Mouse (Mus musculus) activated CD4-positive, CD25-positive, alpha-beta regulatory T cell, adult 4 months (primary cell): Measurements from ENCODE around the gene Cnnm3. TPM values are rescaled to one million over a fixed set of nuclear protein-coding genes. Genes with fewer than 3 reads are reported as not detected.
A peak's percentile ranks its signal among the peaks of the same experiment; 100 is the strongest.

ENCODE experiments used
- ATAC-seq: one replicate; pipeline ENCODE4 v1.8.0; 2017
- polyA plus RNA-seq, 2 experiments: library from polyadenylated mRNA; unstranded; fragments of 100-300 nt; shearing (Covaris generic); gene quantifications; one replicate each; pipeline ENCODE4 v1.2.1; 2017

Gene Cnnm3
- polyA plus RNA-seq, result 1 to 10 TPM; 4.0 to 5.5 TPM

DNA sequence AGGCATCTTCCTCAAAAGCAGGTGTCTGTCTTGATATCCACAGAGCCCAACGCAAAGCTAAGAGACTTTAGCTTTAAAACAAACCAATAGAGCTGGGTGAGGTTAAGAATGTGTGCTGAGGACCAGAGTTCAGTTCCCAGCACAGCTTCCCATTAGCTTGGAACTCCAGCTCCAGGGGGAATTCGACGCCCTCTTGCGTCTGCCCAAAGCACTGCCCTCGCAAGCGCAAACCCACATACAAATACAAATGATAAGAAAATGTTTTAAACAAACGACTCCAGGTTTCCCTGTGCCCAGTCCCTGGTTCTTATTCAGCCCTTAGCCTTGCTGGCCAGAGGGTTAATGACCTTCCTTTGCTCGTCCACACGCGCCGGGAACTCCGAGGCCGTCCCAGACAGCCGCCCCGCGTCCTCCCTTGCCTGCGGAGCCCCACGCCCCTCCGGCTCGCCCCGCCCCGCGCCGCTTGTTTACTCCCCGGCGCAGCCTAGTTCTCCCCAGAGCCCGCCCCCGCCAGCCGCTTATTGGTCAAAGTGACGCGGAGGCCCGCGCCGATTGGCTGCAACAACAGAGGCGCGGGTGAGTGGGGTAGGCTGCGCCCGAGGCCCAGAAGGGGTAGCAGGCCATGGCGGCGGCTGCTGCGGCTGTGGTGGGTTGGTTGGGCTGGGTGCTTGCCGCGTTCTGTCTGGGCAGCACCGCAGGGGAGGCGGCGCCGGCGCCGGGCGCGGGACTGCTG is at the start of gene Cnnm3:
Cnnm3 (plus strand) TSS at position 579 of the 733 bp plus-strand sequence.
- ATAC-seq, result peak; percentile 98

DNA sequence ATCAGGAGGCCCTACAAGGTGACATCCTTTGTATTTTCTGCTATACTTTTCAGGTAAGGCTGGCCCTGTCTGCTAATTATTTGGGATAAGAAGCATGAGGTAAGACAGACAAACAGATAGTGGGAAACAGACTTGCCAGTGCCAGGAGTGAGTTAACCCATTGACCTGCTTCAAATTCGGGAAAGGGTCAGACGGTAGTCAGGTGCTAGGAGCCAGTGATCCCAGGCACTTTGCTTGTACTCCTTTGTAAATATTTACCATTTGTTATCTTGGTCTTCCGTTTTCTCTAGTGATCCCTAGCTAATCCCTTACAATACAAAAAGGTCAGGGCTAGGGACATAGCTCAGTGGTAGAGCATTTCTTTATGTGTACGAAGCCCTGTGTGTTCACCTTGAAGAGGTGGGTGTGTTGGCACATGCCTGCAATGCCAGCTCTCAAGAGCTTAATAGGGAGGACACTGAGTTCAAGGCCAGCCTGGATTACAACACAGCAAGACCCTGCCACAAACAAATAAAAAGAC is 46.0 kb upstream of the Cnnm3 start:
- no peak for ATAC-seq

DNA sequence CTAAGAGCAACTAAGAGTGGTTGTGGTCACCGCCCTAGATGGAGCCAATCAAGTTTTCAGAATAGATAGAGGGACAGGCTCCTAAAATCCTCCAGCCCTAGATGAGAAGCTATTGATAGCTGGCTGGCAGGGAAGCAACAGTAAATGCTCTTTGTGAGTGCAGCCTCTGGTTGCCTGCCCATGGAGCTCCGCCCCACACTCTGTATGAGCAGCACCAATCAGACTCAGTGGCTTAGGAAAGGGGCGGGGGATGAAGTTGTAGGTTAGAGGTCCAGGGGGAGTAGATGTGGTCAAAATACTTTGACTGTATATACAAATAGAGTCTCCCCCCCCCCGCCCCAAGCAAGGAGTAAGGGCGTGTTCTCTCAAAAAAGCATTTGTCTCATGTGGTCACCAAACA is 44.2 kb upstream of the Cnnm3 start:
- no peak for ATAC-seq

DNA sequence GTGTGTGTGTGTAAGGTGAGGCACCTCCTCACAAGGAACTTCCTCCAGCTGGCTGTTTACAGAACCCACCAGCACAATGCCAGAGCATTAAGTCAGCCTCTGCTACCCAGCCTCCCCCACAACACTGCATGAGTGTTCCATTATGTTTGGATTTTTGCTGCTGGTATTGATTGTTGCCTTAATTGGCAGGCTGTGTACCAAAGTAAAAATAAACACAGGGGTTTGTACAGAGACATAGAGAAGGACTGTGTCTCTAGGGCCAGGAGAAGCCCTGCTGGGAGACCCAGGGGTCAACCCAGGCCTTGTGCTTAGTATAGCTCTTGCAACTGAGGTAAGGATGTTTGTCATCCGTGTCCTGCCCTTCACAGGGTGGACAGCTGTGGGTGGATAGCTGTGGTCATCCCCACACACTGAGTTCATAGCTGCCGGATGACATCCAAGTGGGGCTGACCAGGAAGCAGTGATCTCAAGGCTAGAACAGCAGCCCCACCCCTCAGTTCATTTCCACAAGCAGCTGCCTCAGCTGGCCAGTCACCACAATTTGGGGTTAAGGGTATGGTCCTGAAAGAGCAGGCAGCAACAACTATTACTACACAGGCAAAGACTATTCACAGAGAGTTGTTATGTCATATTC is 41.7 kb upstream of the Cnnm3 start:
- no peak for ATAC-seq

DNA sequence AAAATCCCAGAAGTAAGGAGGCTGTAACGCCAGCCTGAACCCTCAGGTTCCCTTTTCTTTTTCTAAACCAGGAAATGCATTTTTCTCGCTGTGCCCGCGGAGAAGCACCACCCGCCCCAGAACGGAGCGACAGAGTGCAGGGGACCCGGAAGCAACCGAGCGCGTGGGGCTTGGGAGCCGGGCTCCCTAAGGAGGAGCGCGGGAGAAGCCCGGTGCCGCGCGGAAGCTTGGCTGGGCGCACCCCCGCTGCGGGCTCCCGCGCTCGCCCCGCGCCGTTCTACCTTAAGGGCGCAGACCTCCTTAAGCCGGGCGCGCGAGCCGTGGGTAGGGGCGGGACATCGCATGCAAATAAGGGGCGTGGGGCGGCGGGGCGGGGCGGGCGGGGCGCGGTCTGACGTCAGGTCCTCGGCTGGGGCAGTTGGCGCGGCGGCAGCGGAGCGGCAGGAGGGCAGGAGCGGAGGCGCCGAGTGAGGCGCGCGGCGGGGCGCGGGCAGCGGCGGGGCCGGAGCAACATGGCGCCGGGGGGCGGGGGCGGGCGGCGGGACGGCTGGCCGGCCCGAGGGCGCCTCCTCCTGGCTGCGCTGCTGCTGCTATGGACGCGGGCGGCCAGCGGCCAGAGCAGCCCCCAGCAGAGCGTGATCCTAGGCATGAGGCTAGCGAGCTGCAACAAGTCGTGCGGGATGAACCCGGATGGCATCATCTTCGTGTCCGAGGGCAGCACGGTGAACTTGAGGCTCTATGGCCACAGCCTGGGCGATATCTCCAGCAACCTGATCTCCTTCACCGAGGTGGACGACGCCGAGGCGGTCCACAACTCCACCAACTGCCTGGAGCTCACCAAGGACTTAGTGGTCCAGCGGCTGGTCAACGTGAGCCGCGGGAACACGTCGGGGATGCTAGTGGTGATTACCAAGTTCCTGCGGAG is 40.2 kb upstream of the Cnnm3 start, which contains the start of gene Cnnm4:
Cnnm4 (plus strand) TSS at position 440 of the 925 bp plus-strand sequence.
- ATAC-seq, result peak; percentile 86

DNA sequence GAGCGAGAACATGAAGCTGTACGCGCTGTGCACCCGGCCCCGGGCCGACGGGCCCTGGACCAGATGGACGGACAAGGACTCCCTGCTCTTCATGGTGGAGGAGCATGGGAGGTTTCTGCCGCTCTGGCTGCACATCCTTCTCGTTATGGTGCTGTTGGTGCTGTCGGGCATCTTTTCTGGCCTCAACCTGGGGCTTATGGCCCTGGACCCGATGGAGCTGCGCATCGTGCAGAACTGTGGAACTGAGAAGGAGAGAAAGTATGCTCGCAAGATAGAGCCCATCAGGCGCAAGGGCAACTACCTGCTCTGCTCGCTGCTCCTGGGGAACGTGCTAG is 39.6 kb upstream of the Cnnm3 start:
- peak; percentile 16 for ATAC-seq

DNA sequence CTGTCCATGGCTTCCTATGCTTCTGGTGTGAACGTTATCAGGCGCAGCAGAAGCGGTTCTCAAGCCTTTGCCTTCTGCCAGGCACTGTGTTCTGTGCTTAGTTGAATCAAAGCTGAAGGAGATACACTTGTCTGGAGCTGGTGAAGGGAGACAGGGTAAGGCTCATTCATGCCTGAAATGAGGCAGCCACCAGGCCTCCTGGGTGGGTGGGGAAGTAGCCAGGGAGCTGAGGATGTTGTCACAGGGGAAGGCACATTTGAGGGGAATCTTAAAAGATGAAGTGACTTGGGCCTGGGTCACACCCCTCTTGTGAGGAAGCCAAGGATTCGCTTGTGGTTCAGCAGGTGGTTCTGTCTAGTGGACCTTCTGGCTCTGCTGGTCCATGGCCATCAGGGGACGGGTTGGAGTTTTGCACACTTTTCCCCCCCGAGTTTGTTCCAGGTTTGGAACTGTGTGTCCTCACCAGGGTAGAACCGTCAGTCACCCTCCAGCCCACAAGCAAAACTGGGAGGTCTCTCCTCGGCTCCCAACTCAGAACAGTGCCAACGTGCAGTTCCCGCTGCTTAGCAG is 38.4 kb upstream of the Cnnm3 start:
- no peak for ATAC-seq

DNA sequence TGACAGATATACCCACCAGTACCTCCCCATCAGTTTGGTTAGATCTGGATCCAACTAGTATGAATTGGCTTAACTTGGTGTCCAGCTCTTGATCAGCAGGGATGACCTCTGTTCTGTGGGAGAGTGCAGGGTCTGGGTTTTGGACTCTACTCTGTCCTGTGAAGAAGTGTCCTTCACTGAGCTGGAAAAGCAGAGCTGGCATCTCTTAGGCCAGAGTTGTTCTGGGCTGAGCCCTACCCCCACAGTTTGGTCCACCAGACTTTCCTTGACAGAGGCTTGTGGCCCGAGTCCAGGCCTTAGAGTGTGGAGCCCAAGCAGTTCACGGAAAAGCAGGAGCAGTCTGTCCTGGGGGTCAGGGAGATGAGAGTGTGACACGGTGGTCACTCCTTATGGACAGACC is 37.0 kb upstream of the Cnnm3 start:
- ATAC-seq, result no peak

DNA sequence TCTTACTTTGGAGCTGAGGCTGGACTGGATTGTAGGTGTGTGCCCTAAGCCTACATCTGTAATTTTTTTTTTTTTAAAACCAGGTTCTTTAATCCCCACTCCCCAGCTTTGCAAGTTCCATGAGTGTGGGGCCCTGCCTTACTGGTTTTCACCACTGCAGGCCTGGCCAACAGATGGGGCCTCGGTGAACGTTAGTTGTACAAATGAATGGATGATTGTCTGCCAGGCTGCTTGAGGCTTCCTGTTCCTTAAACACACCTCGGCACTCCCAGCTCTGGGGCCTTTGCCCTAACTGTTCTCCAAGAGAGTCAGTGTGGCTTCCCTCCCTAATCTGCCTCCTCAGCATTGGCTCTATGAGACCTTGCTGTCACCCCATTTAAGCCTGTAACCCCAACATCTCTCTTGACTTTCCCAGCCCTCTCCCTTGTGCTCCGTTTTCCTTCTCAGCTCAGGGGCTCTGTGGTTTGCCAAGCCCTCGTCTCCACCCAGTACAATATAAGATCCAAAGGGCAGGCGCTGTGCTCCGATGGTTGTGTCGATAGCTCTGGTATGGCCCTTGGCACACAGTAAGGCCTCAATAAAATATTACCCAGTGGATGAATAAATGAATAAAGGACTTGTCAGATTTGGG is 36.1 kb upstream of the Cnnm3 start:
- ATAC-seq, result no peak

DNA sequence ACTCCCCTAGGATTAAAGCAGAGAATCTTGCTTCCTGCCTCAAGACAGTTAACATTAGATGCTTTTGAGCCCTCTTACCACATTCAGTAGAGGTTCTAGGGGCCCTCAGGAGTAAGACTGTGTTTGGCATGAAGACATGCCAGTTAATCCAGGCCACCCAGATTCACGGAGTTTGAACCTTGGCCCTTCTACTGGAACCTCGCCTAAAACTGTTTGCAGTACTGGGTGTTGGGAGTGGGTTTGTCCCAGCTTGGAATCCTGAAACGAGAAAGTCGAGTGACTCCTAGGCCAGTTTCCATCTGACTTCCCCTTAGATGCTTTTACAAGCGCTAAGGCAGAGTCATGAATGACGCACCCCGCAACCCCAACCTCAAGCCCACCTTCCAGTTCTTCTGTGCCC is 35.2 kb upstream of the Cnnm3 start:
- ATAC-seq, result no peak

DNA sequence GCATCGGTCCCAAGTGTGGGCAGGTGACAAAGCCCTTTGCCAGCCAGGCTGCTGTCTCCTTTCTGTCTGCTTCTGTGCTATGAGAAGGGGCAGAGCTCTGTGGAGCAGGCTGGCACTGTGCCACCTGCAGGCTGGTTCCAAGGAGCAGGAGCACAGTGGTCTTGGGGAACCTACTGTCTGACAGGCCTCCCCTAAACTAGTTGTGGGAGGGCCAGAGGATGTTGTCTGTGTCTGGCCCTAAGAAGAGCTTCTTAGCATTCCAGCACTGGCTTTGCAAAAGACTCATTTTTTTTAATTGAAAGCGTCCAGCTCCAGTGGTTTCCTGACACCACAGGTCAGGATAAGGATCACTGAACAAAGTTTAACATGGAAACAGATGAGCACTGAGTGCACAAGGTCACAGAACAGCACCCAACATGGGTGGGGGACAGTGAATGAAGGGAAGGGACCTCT is 33.3 kb upstream of the Cnnm3 start:
- ATAC-seq, result no peak

DNA sequence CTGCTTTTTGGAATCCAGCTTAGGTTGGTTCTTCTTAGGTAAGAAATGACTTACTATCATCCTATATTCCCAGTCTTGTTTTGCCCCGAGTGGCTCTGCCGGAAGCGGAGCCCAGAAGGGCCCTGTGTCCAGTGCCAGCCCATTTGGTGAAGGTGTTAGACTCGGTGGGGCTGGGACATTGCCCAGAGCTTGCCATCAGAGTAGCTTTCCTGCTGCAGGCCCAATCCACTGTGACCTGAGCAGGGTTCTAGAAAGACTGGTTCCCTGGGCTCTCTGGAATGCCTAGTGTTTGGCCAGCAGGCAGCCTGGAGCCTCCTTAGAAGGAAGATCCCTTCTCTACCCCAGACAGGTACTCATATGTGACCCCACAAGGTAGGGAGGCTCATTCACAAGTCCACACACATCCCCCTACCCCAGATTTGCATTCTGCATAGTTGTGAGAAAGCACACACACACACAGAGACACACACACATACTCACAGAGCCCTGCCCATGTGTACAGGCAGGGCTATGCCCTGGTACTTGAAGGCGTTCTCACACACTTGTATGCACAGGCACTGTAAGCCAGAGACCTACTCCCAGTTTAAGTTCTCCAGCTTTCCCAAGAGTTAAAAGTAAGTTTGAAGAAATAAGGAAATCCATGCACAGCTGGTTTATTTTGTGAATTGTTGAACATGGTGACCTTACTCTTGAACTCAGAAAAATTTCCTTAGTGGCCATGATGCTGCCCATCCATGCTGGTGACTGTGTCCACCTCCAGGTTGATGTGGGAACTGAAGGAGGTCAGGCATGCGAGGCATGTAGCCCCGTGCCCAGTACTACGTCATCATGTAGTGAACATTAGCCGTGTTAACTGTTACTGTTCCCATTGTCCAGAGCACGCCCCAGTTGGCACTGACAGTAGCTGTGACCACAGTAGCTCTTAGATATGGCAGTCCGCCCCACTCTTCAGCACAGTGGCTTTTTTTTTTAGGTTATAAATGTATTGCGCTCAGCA is 31.5 kb upstream of the Cnnm3 start:
- ATAC-seq, result no peak

DNA sequence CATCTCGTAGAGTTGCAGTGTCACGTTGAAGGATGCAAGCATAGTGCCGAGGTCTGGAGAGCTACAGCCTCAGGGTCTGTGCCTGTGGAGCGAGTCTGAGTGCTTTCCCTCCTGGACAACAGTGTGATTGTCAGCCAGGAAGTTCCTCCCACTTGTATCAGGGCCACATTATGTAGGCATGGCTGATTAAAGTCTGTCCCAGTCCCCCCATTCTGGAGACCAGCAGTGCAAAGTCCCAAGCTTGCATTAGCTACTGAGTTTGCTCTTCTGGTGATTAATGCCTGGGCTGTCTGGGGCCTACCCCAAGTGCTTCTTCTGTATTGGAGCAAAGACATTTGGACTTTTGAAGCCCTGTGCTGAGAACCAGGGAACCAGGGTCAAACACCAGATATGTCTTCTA is 27.8 kb upstream of the Cnnm3 start:
- no peak for ATAC-seq

DNA sequence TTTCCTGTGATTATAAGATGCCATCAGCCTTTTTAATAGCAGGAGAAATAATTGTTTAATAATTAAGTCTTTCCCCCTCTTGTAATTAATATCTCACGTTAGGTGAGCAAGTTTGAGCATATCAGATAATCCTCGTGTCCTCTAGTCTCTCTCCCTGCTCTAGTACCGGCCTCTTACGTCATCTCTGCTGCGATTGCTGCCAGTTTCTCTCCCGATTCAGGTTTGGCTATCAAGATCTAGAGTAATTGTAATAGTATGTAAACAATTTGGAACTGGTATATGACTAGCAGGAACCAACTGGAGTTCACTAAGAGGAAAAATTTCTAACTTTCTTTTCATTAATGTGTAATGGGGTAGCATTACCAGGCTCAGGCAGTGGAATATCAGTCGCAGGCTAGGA is 26.6 kb upstream of the Cnnm3 start:
- ATAC-seq, result no peak

DNA sequence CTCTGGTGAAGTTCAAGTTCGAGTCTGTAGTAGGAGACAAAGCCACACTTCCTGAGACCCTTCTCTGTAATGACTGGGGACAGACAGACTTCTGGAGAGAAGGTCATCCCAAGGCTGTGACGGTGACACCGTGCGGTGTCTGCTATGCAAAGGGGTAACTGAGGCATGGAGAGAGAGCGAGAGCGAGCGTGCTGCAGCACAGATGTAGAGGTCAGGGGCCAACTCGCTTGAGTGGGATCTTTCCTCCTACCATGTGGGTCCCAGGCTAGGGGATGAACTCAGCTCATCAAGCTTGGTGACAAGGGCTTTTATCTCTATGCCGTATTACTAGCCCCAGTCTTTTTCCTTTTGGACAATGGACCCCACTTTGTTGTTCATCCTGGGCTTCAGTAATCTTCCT is 24.6 kb upstream of the Cnnm3 start:
- ATAC-seq, result no peak

DNA sequence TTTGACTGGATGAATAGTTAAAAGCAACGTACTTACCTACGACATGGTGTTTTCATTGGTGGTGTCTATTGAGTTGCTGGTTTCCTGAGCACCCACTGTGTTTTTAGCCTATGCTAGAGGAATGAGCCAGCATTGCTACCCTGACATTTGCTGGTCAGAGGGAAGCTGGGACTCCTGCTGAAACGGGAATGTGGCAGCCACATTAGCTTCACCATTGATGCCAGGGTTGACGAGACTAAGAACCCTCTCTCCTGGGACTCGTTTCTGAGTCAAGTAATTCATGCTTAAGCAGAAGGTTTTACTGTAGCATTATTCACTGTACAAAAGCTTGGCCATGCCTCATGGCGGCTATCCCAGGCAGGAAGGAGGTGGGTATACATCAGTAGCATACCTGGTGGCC is 22.0 kb upstream of the Cnnm3 start:
- no peak for ATAC-seq

DNA sequence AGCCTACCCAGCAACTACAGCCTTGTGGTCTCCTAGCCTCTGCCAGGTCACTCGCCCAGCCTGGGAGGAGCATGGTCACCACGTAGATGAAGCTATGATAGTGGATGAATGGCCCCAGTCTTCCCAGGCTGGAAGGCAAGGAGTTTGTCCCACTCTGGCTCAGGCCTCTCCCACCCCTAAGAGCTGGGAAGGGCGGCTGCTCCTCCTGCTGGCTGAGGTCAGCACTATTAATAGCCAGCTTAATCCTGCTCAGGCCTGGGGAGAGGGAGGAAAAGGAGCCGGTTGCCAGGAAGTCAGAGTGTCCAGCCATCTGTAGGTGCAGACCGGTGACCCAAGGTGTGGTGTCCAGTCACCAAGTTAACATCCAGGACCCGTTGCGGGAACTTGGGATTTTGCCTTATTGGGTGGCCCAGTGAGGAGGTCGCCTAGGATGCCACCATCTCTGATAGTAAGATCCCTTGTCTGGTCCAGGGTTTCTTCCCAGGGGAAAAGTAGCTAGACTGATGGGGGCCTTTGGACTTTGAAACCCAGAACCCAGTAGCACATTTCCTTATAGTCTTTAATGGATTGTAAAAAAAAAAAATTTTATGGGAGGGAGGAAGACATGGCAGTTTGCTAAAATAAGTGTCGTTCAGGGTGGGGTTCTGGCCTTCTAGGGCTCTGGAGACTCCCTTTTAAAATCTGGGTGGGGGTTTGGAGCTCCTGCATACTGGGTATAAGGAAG is 19.1 kb upstream of the Cnnm3 start:
- ATAC-seq, result no peak

DNA sequence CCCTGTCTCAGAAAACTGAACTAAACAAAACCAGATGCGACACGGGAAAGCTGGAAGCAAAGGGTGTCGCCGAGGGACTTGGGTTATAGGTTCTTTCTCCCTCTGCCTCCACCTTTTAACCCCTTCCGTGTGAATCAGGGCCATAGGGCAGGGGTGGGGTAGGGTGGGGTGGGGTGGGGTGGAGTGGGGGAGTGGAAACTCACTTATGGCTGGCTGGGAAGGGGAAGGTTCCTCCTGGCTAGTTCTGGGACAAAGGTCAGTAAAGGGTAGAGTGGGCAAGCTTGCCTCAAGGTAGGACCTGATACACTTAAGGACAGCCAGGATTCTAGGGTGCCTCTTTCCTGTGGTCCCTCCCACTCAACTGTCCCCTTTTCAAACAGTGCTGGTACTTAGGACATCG is 18.4 kb upstream of the Cnnm3 start:
- no peak for ATAC-seq

DNA sequence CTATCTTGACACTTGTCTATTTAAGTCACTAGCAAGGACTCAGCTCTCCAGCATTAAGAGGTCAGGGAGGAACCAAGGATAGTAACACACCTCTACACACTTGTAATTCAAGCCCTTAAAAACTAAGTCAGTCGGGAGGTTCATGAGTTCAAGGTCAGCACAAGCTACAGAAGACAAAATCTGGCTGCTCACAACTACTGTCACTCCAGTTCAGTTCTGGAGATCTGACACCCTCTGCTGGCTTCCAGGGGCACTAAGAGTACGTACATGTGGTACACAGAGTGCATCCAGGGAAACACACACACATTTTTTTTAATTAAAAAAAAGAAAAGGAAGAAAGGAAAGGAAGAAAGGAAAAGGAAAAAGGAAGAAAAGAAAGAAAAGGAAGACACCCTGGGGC is 14.9 kb upstream of the Cnnm3 start:
- no peak for ATAC-seq

DNA sequence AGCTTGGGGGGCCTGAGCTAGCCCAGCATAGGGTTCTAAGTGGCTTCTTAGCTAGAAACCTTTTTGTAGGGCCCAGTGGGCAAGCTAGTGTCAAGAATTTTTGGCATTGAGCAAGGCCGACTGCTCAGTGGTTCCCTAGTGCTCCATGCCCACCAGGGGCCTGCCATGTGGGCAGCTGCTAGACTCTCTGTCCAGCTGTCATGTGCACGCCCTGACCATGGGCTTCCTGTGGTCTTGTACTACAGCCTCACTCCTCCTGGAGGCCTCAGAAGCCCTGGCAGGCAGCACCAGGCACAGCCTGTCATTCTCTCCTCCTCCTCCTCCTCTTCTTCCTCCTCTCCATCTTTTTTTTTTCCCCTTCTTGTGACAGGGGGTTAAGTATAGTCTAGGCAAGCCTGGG is 14.4 kb upstream of the Cnnm3 start:
- no peak for ATAC-seq
